Mouse (Mus musculus) C2C12 (cell line): ENCODE measurements around the gene Frmd5.

Experiments
- CEBPB ChIP-seq: IDR thresholded peaks from one replicate; pipeline ENCODE4 v1.6.1; 2011; ENCODE audit warnings: low read depth, mild to moderate bottlenecking, control low read depth, moderate library complexity
- CTCF ChIP-seq: IDR thresholded peaks from one replicate; pipeline ENCODE4 v1.5.1; 2011; ENCODE audit not compliant: control insufficient read depth, insufficient read depth, insufficient read length
- FOSL1 ChIP-seq: IDR thresholded peaks from one replicate; pipeline ENCODE4 v1.8.0; 2011; ENCODE audit warnings: mild to moderate bottlenecking, low read length; ENCODE audit not compliant: poor library complexity, insufficient read depth, severe bottlenecking
- MAX ChIP-seq: IDR thresholded peaks from one replicate; pipeline ENCODE4 v1.6.1; 2011; ENCODE audit warnings: mild to moderate bottlenecking, control low read depth
- MYOD1 ChIP-seq: IDR thresholded peaks from one replicate; pipeline ENCODE4 v1.6.1; 2011; ENCODE audit warnings: low read depth; ENCODE audit not compliant: control insufficient read depth, insufficient read length
- MYOG ChIP-seq: IDR thresholded peaks from one replicate; pipeline ENCODE4 v1.6.1; 2011; ENCODE audit not compliant: control insufficient read depth, insufficient read length; ENCODE audit errors: extremely low read depth

DNA sequence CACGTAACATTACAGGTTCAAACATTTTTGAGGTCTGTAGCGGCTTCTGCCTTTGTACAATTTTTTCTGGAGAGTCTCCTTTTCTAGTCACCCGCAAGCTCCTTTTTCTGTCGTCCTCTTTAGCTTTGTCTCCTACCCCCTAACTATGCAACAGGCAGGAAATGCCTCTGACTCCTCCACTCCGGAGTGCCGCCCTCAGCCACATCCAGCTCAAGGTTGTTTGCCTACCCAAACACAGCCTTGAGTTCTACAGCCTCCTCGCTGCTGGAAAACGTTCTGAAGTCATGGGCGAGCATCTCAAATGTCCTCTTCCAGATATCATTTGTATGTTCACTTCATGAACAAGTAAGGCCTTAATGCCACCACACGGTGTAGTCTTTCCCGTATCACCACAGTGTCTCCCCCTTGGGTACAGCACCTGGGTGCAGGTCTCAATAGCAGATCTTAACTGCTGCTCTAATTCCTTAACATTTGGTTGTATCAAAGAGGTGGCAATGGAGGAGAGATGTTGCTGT lies 45.5 kb downstream of the Frmd5 start:
- TF ChIP-seq MYOD1, result no peak
- TF ChIP-seq MYOG, result no peak
- TF ChIP-seq CEBPB, result no peak
- no peak for TF ChIP-seq CTCF
- no peak for TF ChIP-seq MAX
- no peak for TF ChIP-seq FOSL1
